Mouse (Mus musculus): ENCODE results near the gene Figla.
"Not testable (repeated sequence)": the region's sequence is repeated elsewhere in the genome, so short reads cannot be mapped to it uniquely, and the experiment has no call there.

Figla gene

GRCm38 (mm10) chr6:86015871-86016270 is at the start of gene Figla:
TSS of gene Figla (plus strand) at chr6:86016171.
- DNase-seq (ENCODE audit: extremely low read depth, low read depth, low spot score): no peak

- DNase-seq (ENCODE audit: extremely low read depth, low read depth, low spot score): no peak
These were observed 49.3 kb upstream of the Figla start for GRCm38 (mm10) chr6:85966686-85967085.

- DNase-seq (ENCODE audit: extremely low read depth, low read depth, low spot score): no peak
These were observed 46.1 kb upstream of the Figla start for GRCm38 (mm10) chr6:85969889-85970288.

- DNase-seq (ENCODE audit: extremely low read depth, low read depth, low spot score): no peak
These were observed 43.3 kb upstream of the Figla start for GRCm38 (mm10) chr6:85972699-85973098.

GRCm38 (mm10) chr6:85973336-85973735 is 42.6 kb upstream of the Figla start:
- DNase-seq (ENCODE audit: extremely low read depth, low read depth, low spot score): no peak

GRCm38 (mm10) chr6:85974941-85975617 is 40.9 kb upstream of the Figla start:
- no peak for DNase-seq (ENCODE audit: extremely low read depth, low read depth, low spot score)

- DNase-seq (ENCODE audit: extremely low read depth, low read depth, low spot score): no peak
These were observed 40.2 kb upstream of the Figla start for GRCm38 (mm10) chr6:85975761-85976160.

- no peak for DNase-seq (ENCODE audit: extremely low read depth, low read depth, low spot score)
These were observed 39.7 kb upstream of the Figla start for GRCm38 (mm10) chr6:85976242-85976641.

GRCm38 (mm10) chr6:85978736-85979135 is 37.2 kb upstream of the Figla start:
- DNase-seq (ENCODE audit: extremely low read depth, low read depth, low spot score): not testable (repeated sequence)

- no peak for DNase-seq (ENCODE audit: extremely low read depth, low read depth, low spot score)
These were observed 31.6 kb upstream of the Figla start for GRCm38 (mm10) chr6:85984351-85984750.

GRCm38 (mm10) chr6:85989570-85989969 is 26.4 kb upstream of the Figla start:
- not testable (repeated sequence) for DNase-seq (ENCODE audit: extremely low read depth, low read depth, low spot score)

- not testable (repeated sequence) for DNase-seq (ENCODE audit: extremely low read depth, low read depth, low spot score)
These were observed 25.2 kb upstream of the Figla start for GRCm38 (mm10) chr6:85990774-85991173.

- DNase-seq (ENCODE audit: extremely low read depth, low read depth, low spot score): no peak
These were observed 12.5 kb upstream of the Figla start for GRCm38 (mm10) chr6:86003405-86003925.

GRCm38 (mm10) chr6:86004271-86005148 is 11.5 kb upstream of the Figla start:
- peak; percentile 5 for DNase-seq (ENCODE audit: extremely low read depth, low read depth, low spot score)

- no peak for DNase-seq (ENCODE audit: extremely low read depth, low read depth, low spot score)
These were observed 6.0 kb upstream of the Figla start for GRCm38 (mm10) chr6:86009980-86010379.

GRCm38 (mm10) chr6:86014812-86015211 is 1.2 kb upstream of the Figla start:
- not testable (repeated sequence) for DNase-seq (ENCODE audit: extremely low read depth, low read depth, low spot score)

- no peak for DNase-seq (ENCODE audit: extremely low read depth, low read depth, low spot score)
These were observed 901 bp downstream of the Figla start for GRCm38 (mm10) chr6:86016793-86017350.

GRCm38 (mm10) chr6:86019415-86020237 is 3.7 kb downstream of the Figla start:
- no peak for DNase-seq (ENCODE audit: extremely low read depth, low read depth, low spot score)

GRCm38 (mm10) chr6:86020948-86021347 is 5.0 kb downstream of the Figla start:
- no peak for DNase-seq (ENCODE audit: extremely low read depth, low read depth, low spot score)

- no peak for DNase-seq (ENCODE audit: extremely low read depth, low read depth, low spot score)
These were observed 10.8 kb downstream of the Figla start for GRCm38 (mm10) chr6:86026632-86027292.
